Mouse (Mus musculus) embryonic fibroblast, embryonic 13.5 days (primary cell): ENCODE measurements around the gene Wscd2. TPM values are rescaled to one million over a fixed set of nuclear protein-coding genes. Genes with fewer than 3 reads are reported as not detected.

Experiments used
- H3K27ac ChIP-seq: 2 replicates; pipeline ENCODE4 v1.5.1; 2012; ENCODE audit warnings: low read length, control low read depth, inconsistent platforms; ENCODE audit not compliant: insufficient read depth
- H3K4me1 ChIP-seq: 2 replicates; pipeline ENCODE4 v1.6.1; 2011; ENCODE audit warnings: low read length; ENCODE audit not compliant: control insufficient read depth, insufficient read depth
- H3K4me3 ChIP-seq: 2 replicates; pipeline ENCODE4 v1.5.1; 2011; ENCODE audit warnings: mild to moderate bottlenecking, control low read depth, low read length; ENCODE audit not compliant: insufficient read depth
- CTCF ChIP-seq: IDR thresholded peaks from 2 replicates; pipeline ENCODE4 v1.5.1; 2011; ENCODE audit warnings: mild to moderate bottlenecking, control low read depth, low read length, moderate library complexity, borderline replicate concordance; ENCODE audit not compliant: insufficient read depth
- POLR2A ChIP-seq: IDR thresholded peaks from 2 replicates; pipeline ENCODE4 v1.6.1; 2011; ENCODE audit warnings: low read depth, mild to moderate bottlenecking, control low read depth, low read length, moderate library complexity
- polyA plus RNA-seq: library from polyadenylated mRNA; stranded (reverse); fragments of >200 nt; gene quantifications from 2 replicates; pipeline ENCODE4 v1.2.4, GENCODE M21; 2011; ENCODE audit warnings: low read depth; ENCODE audit not compliant: missing spikeins, insufficient read length

Gene Wscd2
- 1.4 and 4.1 TPM in 2 replicates for polyA plus RNA-seq

- Histone ChIP-seq H3K4me1 (no peaks in the 10 kb centered on the region), H3K27ac (no peak within 1 kb of the TSS), H3K4me3 (peak within 1 kb of the TSS; percentile 20)
- no peak for TF ChIP-seq POLR2A
- TF ChIP-seq CTCF, result no peak
These were observed at the start of gene Wscd2 for GRCm38 (mm10) chr5:113490033-113490432. Wscd2 (plus strand) TSS chr5:113490333.

GRCm38 (mm10) chr5:113442180-113442579 lies 48.0 kb upstream of the Wscd2 start:
- H3K27ac ChIP-seq, result no peak overlapping the region
- H3K4me1 ChIP-seq, result no peaks in the 10 kb centered on the region
- no peak overlapping the region for H3K4me3 ChIP-seq
- TF ChIP-seq CTCF (no peak), POLR2A (no peak)

- Histone ChIP-seq H3K27ac (no peak overlapping the region), H3K4me3 (no peak overlapping the region), H3K4me1 (no peaks in the 10 kb centered on the region)
- TF ChIP-seq CTCF, result no peak
- TF ChIP-seq POLR2A, result no peak
These were observed 42.0 kb upstream of the Wscd2 start for GRCm38 (mm10) chr5:113448023-113448734.

- H3K4me3 ChIP-seq, result no peak overlapping the region
- no peaks in the 10 kb centered on the region for H3K4me1 ChIP-seq
- TF ChIP-seq POLR2A (no peak), CTCF (no peak)
- H3K27ac ChIP-seq, result no peak overlapping the region
These were observed 40.8 kb upstream of the Wscd2 start for GRCm38 (mm10) chr5:113449336-113449735.

- Histone ChIP-seq H3K4me1 (no peaks in the 10 kb centered on the region), H3K27ac (no peak overlapping the region), H3K4me3 (no peak overlapping the region)
- TF ChIP-seq POLR2A, result no peak
- TF ChIP-seq CTCF, result no peak
These were observed 37.4 kb upstream of the Wscd2 start for GRCm38 (mm10) chr5:113452691-113453090.

GRCm38 (mm10) chr5:113453356-113453755 lies 36.8 kb upstream of the Wscd2 start:
- TF ChIP-seq CTCF (no peak), POLR2A (no peak)
- H3K4me3 ChIP-seq, result no peak overlapping the region
- H3K4me1 ChIP-seq, result no peaks in the 10 kb centered on the region
- H3K27ac ChIP-seq, result no peak overlapping the region

- Histone ChIP-seq H3K4me3 (no peak overlapping the region), H3K27ac (no peak overlapping the region), H3K4me1 (no peaks in the 10 kb centered on the region)
- no peak for TF ChIP-seq POLR2A
- TF ChIP-seq CTCF, result no peak
These were observed 34.1 kb upstream of the Wscd2 start for GRCm38 (mm10) chr5:113456020-113456419.

GRCm38 (mm10) chr5:113456756-113457155 lies 33.4 kb upstream of the Wscd2 start:
- Histone ChIP-seq H3K27ac (no peak overlapping the region), H3K4me3 (no peak overlapping the region), H3K4me1 (no peaks in the 10 kb centered on the region)
- TF ChIP-seq CTCF (no peak), POLR2A (no peak)

GRCm38 (mm10) chr5:113457260-113457659 lies 32.9 kb upstream of the Wscd2 start:
- no peak for TF ChIP-seq POLR2A
- no peak for TF ChIP-seq CTCF
- H3K4me1 ChIP-seq, result no peaks in the 10 kb centered on the region
- no peak overlapping the region for H3K27ac ChIP-seq
- no peak overlapping the region for H3K4me3 ChIP-seq

GRCm38 (mm10) chr5:113459942-113460341 lies 30.2 kb upstream of the Wscd2 start:
- Histone ChIP-seq H3K4me1 (no peaks in the 10 kb centered on the region), H3K27ac (no peak overlapping the region), H3K4me3 (no peak overlapping the region)
- no peak for TF ChIP-seq POLR2A
- TF ChIP-seq CTCF, result no peak
